ENCODE assay signal across 9 mouse cellular contexts in genomic region chr4:82344224-82344623, GRCm38 (mm10).
A peak's percentile ranks its signal among the peaks of the same experiment; 100 is the strongest.
DNase-seq lines count a peak whose midpoint lies in the region; ATAC-seq lines count a peak whose summit lies in the region.
"Had no signal": no experiment of that assay in that cellular context is flagged by ENCODE, and none has a peak within 500 bp of the region (broad histone marks: within the 10 kb centered on the region; RNA-seq: fewer than 3 reads in every experiment).

No protein-coding gene starts in this region.

- intact Hi-C loops in heart, postnatal 36 days (cut with DNase I) = no loop called here
- intact Hi-C loops in gastrocnemius, postnatal 14 days (cut with DNase I; ENCODE audit: low total_unique reads) = no loop called here

- no peak for DNase-seq in heart, postnatal 36 days
- DNase-seq in midbrain, embryonic 11.5 days (ENCODE audit: low spot score, missing footprints) = peak; percentile 31
- DNase-seq in retina, postnatal 1 day = peak; percentile 75
- no peak for DNase-seq in gastrocnemius, postnatal 14 days
- DNase-seq in B cell, adult 2 months = no peak
- DNase-seq: thymus, adult 18-20 months had no signal

- ATAC-seq in heart, embryonic 13.5 days (ENCODE audit: extremely low read depth, insufficient number of reproducible peaks, low FRiP score, low TSS enrichment) = no peak
- peak; percentile 48; the same call in 1 of the 2 replicates for ATAC-seq in midbrain, embryonic 11.5 days (ENCODE audit: low FRiP score)
- ATAC-seq in midbrain, embryonic 16.5 days = no peak
- no peak for ATAC-seq in hindbrain, embryonic 15.5 days (ENCODE audit: low FRiP score, low read depth)

- no peaks in the 10 kb centered on the region for H3K27me3 ChIP-seq in heart, embryonic 13.5 days (replicated peaks)
- H3K27me3 ChIP-seq in midbrain, embryonic 11.5 days (ENCODE audit: control insufficient read depth, insufficient read depth, low read length) = no peaks in the 10 kb centered on the region
- H3K27me3 ChIP-seq in midbrain, embryonic 16.5 days (ENCODE audit: control insufficient read depth, insufficient read depth, low read depth, low read length) = no peaks in the 10 kb centered on the region
- H3K27me3 ChIP-seq in hindbrain, embryonic 15.5 days = no peaks in the 10 kb centered on the region

- no peak overlapping the region for H3K4me3 ChIP-seq in heart, embryonic 13.5 days
- no peak overlapping the region for H3K4me3 ChIP-seq in midbrain, embryonic 11.5 days (ENCODE audit: low read depth, low read length)
- H3K4me3 ChIP-seq in midbrain, embryonic 16.5 days (ENCODE audit: low read depth, low read length) = no peak overlapping the region
- no peak overlapping the region for H3K4me3 ChIP-seq in hindbrain, embryonic 15.5 days

- H3K4me2 ChIP-seq in heart, embryonic 13.5 days = 0 out of 2 replicates have a peak overlapping the region, but pooled peaks have one; percentile 44
- H3K4me2 ChIP-seq in midbrain, embryonic 11.5 days = no peak overlapping the region
- H3K4me2 ChIP-seq in midbrain, embryonic 16.5 days (ENCODE audit: low read length) = no peak overlapping the region
- H3K4me2 ChIP-seq in hindbrain, embryonic 15.5 days = 0 out of 2 replicates have a peak overlapping the region, but pooled peaks have one; percentile 27

- WGBS in heart, embryonic 13.5 days = 76% methylated on average over 6 of the region's 6 CpGs
- WGBS in midbrain, embryonic 11.5 days = 64% methylated on average over 6 of the region's 6 CpGs
- WGBS in midbrain, embryonic 16.5 days = 43% methylated on average over 6 of the region's 6 CpGs
- 50% methylated on average over 6 of the region's 6 CpGs for WGBS in hindbrain, embryonic 15.5 days

- no peaks in the 10 kb centered on the region for H3K9me3 ChIP-seq in heart, embryonic 13.5 days
- no peaks in the 10 kb centered on the region for H3K9me3 ChIP-seq in midbrain, embryonic 11.5 days (ENCODE audit: control insufficient read depth, low read length)
- H3K9me3 ChIP-seq in midbrain, embryonic 16.5 days (replicated peaks; ENCODE audit: control insufficient read depth, low read length, poor library complexity, severe bottlenecking) = no peaks in the 10 kb centered on the region
- H3K9me3 ChIP-seq in hindbrain, embryonic 15.5 days = no peaks in the 10 kb centered on the region

- peaks cover 53% of the 10 kb centered on the region for H3K4me1 ChIP-seq in heart, embryonic 13.5 days
- H3K4me1 ChIP-seq in midbrain, embryonic 11.5 days (ENCODE audit: control insufficient read depth, insufficient read depth, low read length) = peaks cover 20% of the 10 kb centered on the region
- peaks cover 12% of the 10 kb centered on the region for H3K4me1 ChIP-seq in midbrain, embryonic 16.5 days (ENCODE audit: control insufficient read depth, insufficient read depth, low read length)
- peaks cover 19% of the 10 kb centered on the region; the same call in 1 of the 2 replicates for H3K4me1 ChIP-seq in hindbrain, embryonic 15.5 days (replicated peaks)

- H3K9ac ChIP-seq in heart, embryonic 13.5 days = peak overlapping the region; percentile 50; the same call in 1 of the 2 replicates
- H3K9ac ChIP-seq in midbrain, embryonic 11.5 days (ENCODE audit: low read length) = no peak overlapping the region
- no peak overlapping the region for H3K9ac ChIP-seq in midbrain, embryonic 16.5 days (ENCODE audit: low read depth, low read length)
- no peak overlapping the region for H3K9ac ChIP-seq in hindbrain, embryonic 15.5 days

- peaks cover 41% of the 10 kb centered on the region for H3K36me3 ChIP-seq in heart, embryonic 13.5 days
- H3K36me3 ChIP-seq in midbrain, embryonic 11.5 days (ENCODE audit: control insufficient read depth, insufficient read depth, low read length) = no peaks in the 10 kb centered on the region
- no peaks in the 10 kb centered on the region for H3K36me3 ChIP-seq in midbrain, embryonic 16.5 days (ENCODE audit: control insufficient read depth, insufficient read depth, low read length)
- no peaks in the 10 kb centered on the region for H3K36me3 ChIP-seq in hindbrain, embryonic 15.5 days

- peak overlapping the region; percentile 71 for H3K27ac ChIP-seq in heart, embryonic 13.5 days (replicated peaks)
- H3K27ac ChIP-seq in midbrain, embryonic 11.5 days (ENCODE audit: low read depth, low read length) = peak overlapping the region; percentile 65
- no peak overlapping the region; the same call in 1 of the 2 replicates for H3K27ac ChIP-seq in midbrain, embryonic 16.5 days (ENCODE audit: low read length)
- H3K27ac ChIP-seq in hindbrain, embryonic 15.5 days (replicated peaks) = peak overlapping the region; percentile 56

Comparison
In these comparisons a context has a peak if more than half of its experiments do, and no peak if none do; other contexts are left out.
1. H3K4me2 ChIP-seq: peak in heart, embryonic 13.5 days (single experiment) and hindbrain, embryonic 15.5 days (single experiment); none in midbrain, embryonic 11.5 days (single experiment) and midbrain, embryonic 16.5 days (single experiment).
2. DNase-seq: peak in midbrain, embryonic 11.5 days (single experiment) and retina, postnatal 1 day (single experiment); none in heart, postnatal 36 days (0 of 2), gastrocnemius, postnatal 14 days (single experiment) and B cell, adult 2 months (0 of 2).